In genomic region chr5:9010166-9010565, GRCm38 (mm10) we compare ENCODE assay signal across 23 mouse cellular contexts.
"Had no signal": no experiment of that assay in that cellular context is flagged by ENCODE, and none has a peak within 500 bp of the region (broad histone marks: within the 10 kb centered on the region; RNA-seq: fewer than 3 reads in every experiment).

No protein-coding gene starts in this region.

- H3K27me3 ChIP-seq: heart, embryonic 13.5 days; heart, embryonic 15.5 days; hindbrain, embryonic 13.5 days; hindbrain, embryonic 15.5 days; limb, embryonic 13.5 days; limb, embryonic 15.5 days; liver, embryonic 12.5 days had no signal

- H3K4me2 ChIP-seq: heart, embryonic 11.5 days; heart, embryonic 13.5 days; heart, embryonic 15.5 days; hindbrain, embryonic 13.5 days; hindbrain, embryonic 15.5 days; limb, embryonic 13.5 days; limb, embryonic 15.5 days; liver, embryonic 12.5 days had no signal

- H3K4me1 ChIP-seq: heart, embryonic 13.5 days; heart, embryonic 15.5 days; hindbrain, embryonic 13.5 days; hindbrain, embryonic 15.5 days; limb, embryonic 13.5 days; limb, embryonic 15.5 days had no signal

- H3K36me3 ChIP-seq: heart, embryonic 13.5 days; heart, embryonic 15.5 days; hindbrain, embryonic 13.5 days; hindbrain, embryonic 15.5 days; limb, embryonic 13.5 days; limb, embryonic 15.5 days; liver, embryonic 12.5 days had no signal

- DNase-seq: gastrocnemius, postnatal 14 days; gastrocnemius, postnatal 36 days; heart, adult 11 months; heart, adult 2 months; heart, postnatal 14 days; heart, postnatal 36 days; kidney, adult 18-20 months; kidney, adult 8-10 months; kidney, postnatal 10 days; kidney, postnatal 25 days; layer of hippocampus, adult 9-11 months; layer of hippocampus, postnatal 36 days; left cerebral cortex, postnatal 4 days had no signal

- H3K9me3 ChIP-seq: heart, embryonic 13.5 days; heart, embryonic 15.5 days; hindbrain, embryonic 13.5 days; hindbrain, embryonic 15.5 days; limb, embryonic 13.5 days; limb, embryonic 15.5 days; liver, embryonic 12.5 days had no signal

- H3K4me3 ChIP-seq: heart, adult 2 months; heart, embryonic 13.5 days; heart, embryonic 15.5 days; hindbrain, embryonic 13.5 days; hindbrain, embryonic 15.5 days; limb, embryonic 13.5 days; limb, embryonic 15.5 days; liver, embryonic 12.5 days had no signal

- H3K27ac ChIP-seq: heart, adult 2 months; heart, embryonic 13.5 days; heart, embryonic 15.5 days; hindbrain, embryonic 13.5 days; hindbrain, embryonic 15.5 days; limb, embryonic 13.5 days; limb, embryonic 15.5 days; liver, embryonic 12.5 days; liver, embryonic 14.5 days had no signal

- ATAC-seq: hindbrain, postnatal 0 days; liver, embryonic 12.5 days had no signal

- H3K9ac ChIP-seq: heart, embryonic 13.5 days; heart, embryonic 15.5 days; hindbrain, embryonic 13.5 days; hindbrain, embryonic 15.5 days; limb, embryonic 13.5 days; limb, embryonic 15.5 days; liver, embryonic 12.5 days; liver, embryonic 14.5 days had no signal
